Mouse (Mus musculus): ENCODE results near the gene Rai14. TPM values are rescaled to one million over a fixed set of nuclear protein-coding genes. Genes with fewer than 3 reads are reported as not detected.
A peak's percentile ranks its signal among the peaks of the same experiment; 100 is the strongest.

The Rai14 gene
- total RNA-seq, 2 experiments from 2014 or later = 15.1 to 15.9 TPM

DNA sequence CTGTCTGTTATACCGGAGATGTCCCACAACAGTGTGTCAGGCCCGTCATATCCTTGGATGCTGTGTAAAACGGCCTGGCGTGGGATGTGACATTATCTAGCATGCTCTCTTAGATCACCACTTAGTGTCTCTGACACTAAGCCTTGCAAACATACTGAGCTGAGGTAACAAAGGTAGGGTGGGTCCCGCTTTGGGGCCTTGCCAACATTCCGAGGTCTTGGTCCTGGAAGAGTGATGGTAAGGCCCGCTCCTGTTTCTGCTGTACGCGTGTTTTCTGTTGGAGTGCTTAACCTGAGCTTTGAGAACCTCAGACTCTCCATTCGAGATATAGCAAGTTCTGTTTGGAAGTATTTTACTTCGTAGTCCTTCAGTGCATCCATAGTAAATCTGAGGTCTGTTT, 5.8 kb upstream of the Rai14 start:
- no peak for DNase-seq

DNA sequence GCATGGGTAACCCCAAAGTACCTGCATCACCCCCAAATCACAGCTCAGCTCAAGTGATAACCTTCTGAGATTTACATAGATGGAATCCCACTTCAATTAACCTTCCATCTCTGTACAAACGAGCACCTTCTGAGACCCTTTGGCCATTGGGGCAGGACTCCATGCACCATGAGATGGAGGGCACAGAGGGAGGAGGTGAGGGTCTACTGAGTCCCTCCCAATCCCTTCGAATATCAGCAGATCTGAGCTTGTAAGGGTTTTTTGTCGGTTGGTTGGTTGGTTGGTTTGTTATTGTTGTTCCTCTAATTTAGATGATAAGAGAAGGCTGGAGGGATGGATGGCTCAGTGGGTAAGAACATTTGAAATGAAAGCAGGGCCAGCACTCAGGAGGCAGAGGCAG, 5.1 kb upstream of the Rai14 start:
- DNase-seq = no peak

GRCm38 (mm10) chr15:10718763-10719162, 4.3 kb upstream of the Rai14 start:
- DNase-seq = no peak

DNA sequence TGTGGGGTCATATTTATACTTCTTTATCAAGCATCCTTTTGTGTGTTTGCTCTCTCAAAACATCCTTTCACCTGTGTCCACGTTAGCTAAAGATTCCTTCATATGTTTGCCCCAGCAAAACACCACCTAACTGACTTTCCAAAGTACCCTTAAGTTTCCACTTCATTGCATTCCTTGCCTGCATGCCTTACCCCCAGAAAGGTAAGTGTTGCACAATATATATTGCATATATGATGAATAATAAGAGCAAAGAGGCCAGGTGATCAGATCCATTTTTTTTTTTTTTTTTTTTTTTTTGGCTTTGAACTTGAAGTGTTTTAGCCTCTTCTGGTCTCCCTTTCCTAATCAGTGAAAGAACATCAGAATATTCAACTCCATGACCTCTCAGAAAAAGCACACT, 2.9 kb upstream of the Rai14 start:
- DNase-seq = no peak

DNA sequence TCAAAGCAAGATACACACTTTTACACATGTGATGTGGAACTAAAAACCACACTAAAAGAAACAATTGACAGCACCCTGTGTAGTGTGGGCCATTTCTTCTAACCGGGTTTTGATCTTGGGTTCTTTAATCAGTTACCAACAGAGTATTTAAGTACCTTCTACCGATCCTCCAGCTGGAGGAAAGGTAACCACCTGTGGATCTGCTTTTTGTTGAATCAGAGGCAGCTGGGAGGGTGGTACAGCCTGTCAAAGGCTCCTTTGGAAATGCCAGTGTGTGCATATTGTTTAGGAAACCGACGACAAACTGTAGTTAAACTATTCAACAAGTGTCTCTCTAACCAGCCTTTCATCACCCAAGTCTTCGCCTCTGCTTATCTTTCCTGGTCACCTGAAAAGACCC, 1.5 kb upstream of the Rai14 start:
- DNase-seq = no peak

DNA sequence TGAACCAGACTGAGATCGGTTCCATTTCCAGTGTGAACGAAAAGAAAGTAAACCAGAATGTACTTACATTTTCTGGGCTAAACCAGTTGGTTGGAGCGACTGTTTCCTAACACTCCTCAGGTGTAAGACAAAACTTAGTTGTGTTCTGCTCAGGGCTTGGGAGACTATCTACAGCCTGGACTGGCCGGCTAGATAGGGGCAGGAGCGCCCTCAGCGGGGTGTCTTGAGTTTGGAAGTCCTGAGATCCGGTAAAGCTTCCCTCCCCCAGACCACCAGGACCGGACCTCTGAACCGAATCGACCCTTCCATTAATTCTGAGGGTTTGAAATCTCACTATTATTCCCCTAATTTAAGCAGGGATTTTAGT, 698 bp upstream of the Rai14 start:
- peak; percentile 35 for DNase-seq

GRCm38 (mm10) chr15:10713626-10714316, 653 bp downstream of the Rai14 start:
- DNase-seq = peak; percentile 17

GRCm38 (mm10) chr15:10713181-10713625, 1.2 kb downstream of the Rai14 start:
- DNase-seq = no peak

DNA sequence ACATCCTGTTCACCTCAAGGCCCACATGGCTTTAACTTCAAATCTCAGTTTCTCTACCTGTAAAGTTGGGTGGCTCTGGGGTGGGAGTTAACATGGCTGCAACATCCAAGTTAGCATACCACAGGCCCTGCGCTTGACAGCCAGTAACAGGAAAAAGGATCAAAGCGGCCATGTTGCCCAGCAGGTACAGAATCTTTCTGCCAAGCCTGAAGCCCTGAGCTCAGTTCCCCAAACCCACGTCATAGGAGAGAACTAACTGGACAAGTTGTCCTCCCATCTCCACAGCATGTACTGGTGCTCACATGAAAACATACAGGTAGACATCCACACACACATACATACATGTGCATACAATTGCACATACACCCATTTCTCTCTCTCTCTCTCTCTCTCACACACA, 2.1 kb downstream of the Rai14 start:
- DNase-seq = no peak

GRCm38 (mm10) chr15:10711231-10711630, 3.2 kb downstream of the Rai14 start:
- no peak for DNase-seq

DNA sequence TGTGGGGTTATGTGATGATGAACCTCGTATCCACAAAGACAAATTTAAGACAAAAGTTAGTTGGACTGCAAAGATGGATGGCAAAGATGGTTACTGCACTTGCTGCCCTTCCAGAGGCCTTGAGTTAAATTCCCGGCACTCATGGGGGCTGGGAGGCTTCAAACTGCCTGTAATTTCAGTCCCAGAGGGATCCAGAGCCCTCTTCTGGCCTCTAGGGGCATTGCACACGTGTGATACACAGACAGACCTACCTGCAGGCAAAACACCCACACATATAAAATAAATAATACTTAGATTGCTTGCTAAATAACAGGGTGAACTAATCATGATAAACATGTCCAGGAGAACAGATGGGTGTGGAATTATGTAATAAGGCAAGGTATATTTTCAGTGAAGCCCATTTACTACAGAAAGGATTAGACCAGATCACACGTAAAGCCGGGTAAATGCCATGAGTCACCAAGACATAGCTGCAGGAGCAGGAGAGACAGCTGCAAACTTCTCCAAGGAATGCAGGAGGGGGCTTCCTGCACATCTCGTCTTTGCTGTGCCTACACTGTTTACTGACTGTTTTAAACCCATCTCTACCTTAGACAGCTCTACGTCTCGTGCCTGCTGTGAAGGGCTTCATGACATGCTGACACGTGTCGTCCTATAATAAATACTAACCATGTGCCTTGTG, 5.7 kb downstream of the Rai14 start:
- DNase-seq = no peak

DNA sequence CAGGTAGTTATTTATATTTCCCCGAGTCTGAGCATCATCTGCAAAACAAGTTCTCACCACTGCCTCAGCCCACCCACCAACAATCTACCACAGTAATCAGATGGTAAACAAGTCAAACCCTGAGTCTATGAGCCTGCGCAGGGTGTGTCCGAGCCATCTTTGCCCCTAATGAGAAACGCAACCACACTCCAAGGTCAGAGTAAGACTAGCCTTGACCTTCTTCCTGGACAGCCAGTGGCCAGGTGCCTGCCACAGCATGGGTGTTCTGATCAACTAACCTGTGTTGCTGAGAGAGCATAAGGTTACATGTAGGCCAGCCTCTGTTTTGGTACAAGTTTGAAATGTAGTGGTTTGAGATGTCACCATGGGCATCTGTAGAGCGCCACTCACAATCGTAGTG, 7.3 kb downstream of the Rai14 start:
- DNase-seq = no peak

GRCm38 (mm10) chr15:10706414-10706813, 8.0 kb downstream of the Rai14 start:
- DNase-seq = no peak

DNA sequence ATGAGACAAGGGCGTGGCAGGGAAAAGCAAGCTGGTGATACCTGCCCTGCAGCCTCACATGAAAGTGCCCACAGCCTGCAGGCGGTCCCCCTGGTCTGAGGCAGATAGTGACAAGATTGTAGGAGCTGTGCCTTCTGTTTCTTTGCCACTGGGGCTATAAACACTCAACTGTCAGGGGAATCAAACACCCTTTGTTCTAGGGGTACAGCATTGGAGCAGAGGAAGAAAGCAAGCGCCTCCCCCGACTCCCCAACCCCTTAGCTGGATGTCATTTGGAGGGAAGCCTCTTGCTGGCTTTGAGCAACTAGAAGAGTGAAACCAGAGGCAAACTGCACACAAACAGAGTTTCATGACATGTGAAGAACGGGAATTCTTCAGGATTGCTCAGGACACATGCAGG, 8.7 kb downstream of the Rai14 start:
- DNase-seq = no peak

DNA sequence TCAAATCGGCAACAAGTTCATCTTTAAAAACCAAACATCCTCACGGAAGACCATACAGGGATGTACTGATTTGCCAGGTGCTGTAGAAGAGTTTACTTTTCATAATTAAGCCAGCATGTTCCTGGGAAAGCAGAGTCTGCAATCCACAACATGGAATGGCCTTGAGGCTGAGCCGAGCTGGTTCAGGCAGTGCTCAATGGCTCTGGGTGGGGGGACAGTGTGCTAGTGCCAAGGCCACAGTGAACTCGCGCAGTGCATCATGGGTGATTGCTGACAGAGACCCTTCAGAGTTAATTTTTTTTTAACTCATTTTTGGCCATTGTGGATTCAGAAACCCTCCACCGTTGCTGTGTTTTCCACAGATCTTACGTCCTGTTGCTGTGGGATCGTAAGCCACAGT, 10.1 kb downstream of the Rai14 start:
- no peak for DNase-seq

GRCm38 (mm10) chr15:10701571-10701970, 12.9 kb downstream of the Rai14 start:
- no peak for DNase-seq

GRCm38 (mm10) chr15:10700891-10701466, 13.4 kb downstream of the Rai14 start:
- no peak for DNase-seq

DNA sequence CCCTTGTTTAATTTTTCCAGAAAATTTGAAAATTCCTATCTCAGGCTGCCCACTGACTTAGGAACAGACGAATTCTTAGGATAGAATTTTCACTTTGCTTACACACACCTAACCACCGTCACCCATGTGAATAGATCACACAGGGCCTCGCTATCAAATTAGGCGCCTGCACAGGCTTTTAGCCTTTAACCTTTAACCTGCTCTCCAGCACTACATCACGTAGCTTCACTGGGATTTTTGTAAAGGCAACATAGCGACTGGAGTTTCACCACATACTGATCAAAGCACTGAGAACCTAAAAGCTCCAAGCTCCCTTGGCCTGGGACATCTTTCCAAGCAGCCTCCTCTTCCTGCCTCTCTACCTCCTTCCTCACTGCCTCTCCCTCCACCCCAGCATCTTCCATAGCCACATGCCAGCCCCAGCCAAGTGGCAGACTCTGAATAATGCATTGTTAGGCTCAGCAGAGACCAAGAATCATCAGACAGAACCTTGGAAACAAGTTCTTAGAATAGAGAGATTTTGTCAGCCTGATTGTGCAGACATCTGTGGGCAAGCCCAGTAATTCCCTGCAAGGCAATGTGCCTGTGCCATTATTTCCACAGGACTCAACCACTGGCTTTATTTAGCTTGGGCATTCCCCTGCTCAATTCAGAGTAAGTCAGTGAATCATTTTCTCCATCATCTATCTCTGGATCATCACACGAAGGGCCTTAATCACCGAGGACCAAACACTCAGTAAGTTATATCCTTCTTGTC, 17.8 kb downstream of the Rai14 start:
- no peak for DNase-seq

- DNase-seq = no peak
Measured at GRCm38 (mm10) chr15:10692627-10693026, 21.8 kb downstream of the Rai14 start.

- DNase-seq = no peak
Measured at GRCm38 (mm10) chr15:10691481-10691880, 22.9 kb downstream of the Rai14 start.

GRCm38 (mm10) chr15:10690973-10691372, 23.5 kb downstream of the Rai14 start:
- no peak for DNase-seq

DNA sequence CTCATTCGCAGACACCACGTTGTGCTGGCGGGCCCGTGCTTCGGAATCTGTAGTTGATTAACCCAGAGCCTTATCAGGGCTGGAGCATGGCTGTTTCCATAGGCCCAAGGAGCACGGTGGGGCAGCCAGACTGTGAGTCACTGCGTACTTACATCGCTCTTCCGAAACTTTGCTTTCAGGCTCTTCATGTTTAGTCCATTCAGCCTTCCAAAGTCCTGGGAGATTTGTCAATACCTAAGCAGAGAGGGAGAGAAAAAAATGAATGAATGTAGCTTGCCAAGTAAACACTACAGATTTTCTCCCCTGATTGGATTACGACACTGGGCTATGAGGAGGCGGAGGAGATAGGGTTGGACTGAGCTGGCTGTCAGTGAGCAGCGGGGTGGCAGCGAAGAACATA, 24.2 kb downstream of the Rai14 start:
- DNase-seq = peak; percentile 24

DNA sequence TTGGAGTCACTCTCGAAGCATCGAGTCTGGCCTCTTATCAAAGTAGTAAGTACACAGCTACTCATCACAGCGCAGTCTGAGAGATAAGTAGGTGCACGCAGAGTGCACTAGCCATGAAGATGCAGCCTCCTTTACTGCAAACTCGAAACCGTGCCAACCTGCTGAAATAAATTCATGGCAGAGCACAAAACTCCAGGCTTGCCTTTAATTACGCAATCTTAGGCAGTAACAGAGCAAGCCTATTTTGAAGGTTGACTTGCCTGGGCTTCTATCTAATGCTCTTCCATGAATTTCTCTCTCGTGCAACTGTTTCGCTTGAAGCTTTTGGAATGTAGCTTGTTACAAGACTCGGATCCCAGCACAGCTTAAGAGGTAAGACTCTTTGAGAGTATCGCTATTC, 25.1 kb downstream of the Rai14 start:
- DNase-seq = no peak
